Mouse (Mus musculus) midbrain, embryonic 12.5 days (tissue): ENCODE measurements at regions not wholly inside any gene's neighbourhood (a gene's known extent, or its start where the extent isn't known, plus 50 kb on each side); places are given as distances from the start of the nearest gene placed in this dataset.

Experiments used
- ATAC-seq: fragments of 200-750 bp; cut with Nextera tagmentation; 2 replicates; pipeline ENCODE4 v1.8.0; 2017; ENCODE audit warnings: low read depth, moderate TSS enrichment, moderate library complexity; ENCODE audit not compliant: low FRiP score
- H3K27ac ChIP-seq: fragments of 300-500 bp; sonication (generic); replicated peaks from 2 replicates; pipeline ENCODE4 v1.5.1; 2016; ENCODE audit warnings: mild to moderate bottlenecking
- H3K27me3 ChIP-seq: fragments of 300-500 bp; sonication (generic); 2 replicates; pipeline ENCODE4 v1.6.1; 2016; ENCODE audit warnings: mild to moderate bottlenecking
- H3K36me3 ChIP-seq: fragments of 300-500 bp; sonication (generic); 2 replicates; pipeline ENCODE4 v1.6.1; 2016
- H3K4me1 ChIP-seq: fragments of 300-500 bp; sonication (generic); 2 replicates; pipeline ENCODE4 v1.6.1; 2016
- H3K4me2 ChIP-seq: fragments of 300-500 bp; sonication (generic); replicated peaks from 2 replicates; pipeline ENCODE4 v1.6.1; 2016; ENCODE audit warnings: mild to moderate bottlenecking, moderate library complexity
- H3K4me3 ChIP-seq: fragments of 300-500 bp; sonication (generic); 2 replicates; pipeline ENCODE4 v1.5.1; 2016; ENCODE audit warnings: mild to moderate bottlenecking
- H3K9ac ChIP-seq: fragments of 300-500 bp; sonication (generic); replicated peaks from 2 replicates; pipeline ENCODE4 v1.6.1; 2016; ENCODE audit warnings: mild to moderate bottlenecking, moderate library complexity
- H3K9me3 ChIP-seq: fragments of 300-500 bp; sonication (generic); 2 replicates; pipeline ENCODE4 v1.6.1; 2016; ENCODE audit warnings: mild to moderate bottlenecking
- WGBS: fragments of 180-500 bp; shearing (Covaris S2); methylation state at CpG from one replicate; pipeline ENCODE4 v1.1.7; 2016; 5-methylcytosine and 5-hydroxymethylcytosine counted together

- Histone ChIP-seq H3K9ac (no peak overlapping the region), H3K36me3 (no peaks in the 10 kb centered on the region), H3K27me3 (no peaks in the 10 kb centered on the region), H3K9me3 (no peaks in the 10 kb centered on the region), H3K27ac (no peak overlapping the region), H3K4me3 (no peak overlapping the region), H3K4me2 (no peak overlapping the region), H3K4me1 (peaks cover 8% of the 10 kb centered on the region; the same call in 1 of the 2 replicates)
- WGBS, result 70% methylated on average over 6 of the region's 7 CpGs
- ATAC-seq, result no peak
These were observed 189.8 kb downstream of the Btg1 start for GRCm38 (mm10) chr10:96806579-96806978.

GRCm38 (mm10) chr10:96821852-96822251 lies 205.0 kb downstream of the Btg1 start:
- H3K27me3 ChIP-seq, result no peaks in the 10 kb centered on the region
- H3K4me3 ChIP-seq, result no peak overlapping the region
- no peak overlapping the region for H3K4me2 ChIP-seq
- no peaks in the 10 kb centered on the region for H3K9me3 ChIP-seq
- no peak for ATAC-seq
- no peak overlapping the region for H3K27ac ChIP-seq
- H3K36me3 ChIP-seq, result no peaks in the 10 kb centered on the region
- 89% methylated on average over 1 of the region's 1 CpGs for WGBS
- H3K9ac ChIP-seq, result no peak overlapping the region
- H3K4me1 ChIP-seq, result no peaks in the 10 kb centered on the region

- H3K9ac ChIP-seq, result no peak overlapping the region
- no peak overlapping the region for H3K27ac ChIP-seq
- WGBS, result 85% methylated on average over 7 of the region's 7 CpGs
These were observed 205.8 kb downstream of the Btg1 start for GRCm38 (mm10) chr10:96822344-96823335.

GRCm38 (mm10) chr10:96826234-96826788 lies 209.5 kb downstream of the Btg1 start:
- Histone ChIP-seq H3K36me3 (no peaks in the 10 kb centered on the region), H3K4me1 (no peaks in the 10 kb centered on the region), H3K4me2 (no peak overlapping the region), H3K4me3 (no peak overlapping the region), H3K9ac (no peak overlapping the region), H3K9me3 (no peaks in the 10 kb centered on the region), H3K27ac (no peak overlapping the region), H3K27me3 (no peaks in the 10 kb centered on the region)
- ATAC-seq, result no peak
- WGBS, result 45% methylated on average over 7 of the region's 7 CpGs

More at GRCm38 (mm10) chr10:96822344-96823335, 205.8 kb downstream of the Btg1 start:
- Histone ChIP-seq H3K36me3 (no peaks in the 10 kb centered on the region), H3K27me3 (no peaks in the 10 kb centered on the region), H3K4me2 (no peak overlapping the region), H3K9me3 (no peaks in the 10 kb centered on the region), H3K4me1 (no peaks in the 10 kb centered on the region), H3K4me3 (no peak overlapping the region)
- no peak for ATAC-seq

- H3K27ac ChIP-seq, result no peak overlapping the region
- H3K27me3 ChIP-seq, result no peaks in the 10 kb centered on the region
- no peaks in the 10 kb centered on the region for H3K4me1 ChIP-seq
- no peaks in the 10 kb centered on the region for H3K9me3 ChIP-seq
- H3K4me3 ChIP-seq, result no peak overlapping the region
- WGBS, result 80% methylated on average over 5 of the region's 5 CpGs
- H3K36me3 ChIP-seq, result no peaks in the 10 kb centered on the region
- no peak for ATAC-seq
- H3K9ac ChIP-seq, result no peak overlapping the region
- no peak overlapping the region for H3K4me2 ChIP-seq
These were observed 211.2 kb downstream of the Btg1 start for GRCm38 (mm10) chr10:96827971-96828370.

- no peaks in the 10 kb centered on the region for H3K36me3 ChIP-seq
- H3K4me2 ChIP-seq, result no peak overlapping the region
- no peak overlapping the region for H3K27ac ChIP-seq
- WGBS, result 91% methylated on average over 7 of the region's 7 CpGs
- H3K27me3 ChIP-seq, result no peaks in the 10 kb centered on the region
- no peak overlapping the region for H3K4me3 ChIP-seq
- H3K4me1 ChIP-seq, result no peaks in the 10 kb centered on the region
- H3K9ac ChIP-seq, result no peak overlapping the region
- no peaks in the 10 kb centered on the region for H3K9me3 ChIP-seq
- ATAC-seq, result no peak
These were observed 211.9 kb downstream of the Btg1 start for GRCm38 (mm10) chr10:96828581-96829246.

- no peak for ATAC-seq
- Histone ChIP-seq H3K4me2 (no peak overlapping the region), H3K4me3 (no peak overlapping the region), H3K36me3 (no peaks in the 10 kb centered on the region), H3K4me1 (no peaks in the 10 kb centered on the region), H3K9me3 (no peaks in the 10 kb centered on the region), H3K27ac (no peak overlapping the region), H3K27me3 (no peaks in the 10 kb centered on the region), H3K9ac (no peak overlapping the region)
- WGBS, result 70% methylated on average over 12 of the region's 12 CpGs
These were observed 214.3 kb downstream of the Btg1 start for GRCm38 (mm10) chr10:96831071-96831470.

- H3K4me1 ChIP-seq, result no peaks in the 10 kb centered on the region
- no peak overlapping the region for H3K9ac ChIP-seq
These were observed 220.4 kb downstream of the Btg1 start for GRCm38 (mm10) chr10:96837230-96837629.

GRCm38 (mm10) chr10:96841128-96841527 lies 224.3 kb downstream of the Btg1 start:
- Histone ChIP-seq H3K27me3 (no peaks in the 10 kb centered on the region), H3K4me1 (no peaks in the 10 kb centered on the region), H3K36me3 (no peaks in the 10 kb centered on the region), H3K4me2 (no peak overlapping the region), H3K27ac (no peak overlapping the region), H3K9me3 (no peaks in the 10 kb centered on the region), H3K9ac (no peak overlapping the region), H3K4me3 (no peak overlapping the region)
- no peak for ATAC-seq
- 92% methylated on average over 2 of the region's 2 CpGs for WGBS

More at GRCm38 (mm10) chr10:96837230-96837629, 220.4 kb downstream of the Btg1 start:
- H3K4me2 ChIP-seq, result no peak overlapping the region
- H3K27ac ChIP-seq, result no peak overlapping the region
- no peaks in the 10 kb centered on the region for H3K9me3 ChIP-seq
- 89% methylated on average over 7 of the region's 7 CpGs for WGBS
- H3K4me3 ChIP-seq, result no peak overlapping the region
- no peak for ATAC-seq
- no peaks in the 10 kb centered on the region for H3K27me3 ChIP-seq
- H3K36me3 ChIP-seq, result no peaks in the 10 kb centered on the region

GRCm38 (mm10) chr10:96841956-96842355 lies 225.2 kb downstream of the Btg1 start:
- H3K9me3 ChIP-seq, result no peaks in the 10 kb centered on the region
- H3K36me3 ChIP-seq, result no peaks in the 10 kb centered on the region
- no peak overlapping the region for H3K4me2 ChIP-seq
- no peak overlapping the region for H3K4me3 ChIP-seq
- ATAC-seq, result no peak
- H3K27me3 ChIP-seq, result no peaks in the 10 kb centered on the region
- 90% methylated on average over 2 of the region's 2 CpGs for WGBS
- no peak overlapping the region for H3K9ac ChIP-seq
- H3K27ac ChIP-seq, result no peak overlapping the region
- H3K4me1 ChIP-seq, result peaks cover under 1% of the 10 kb centered on the region; the same call in 1 of the 2 replicates

GRCm38 (mm10) chr10:96845906-96846305 lies 229.1 kb downstream of the Btg1 start:
- no peak overlapping the region for H3K4me3 ChIP-seq
- no peak overlapping the region for H3K27ac ChIP-seq
- no peaks in the 10 kb centered on the region for H3K27me3 ChIP-seq
- peaks cover 4% of the 10 kb centered on the region for H3K4me1 ChIP-seq
- H3K36me3 ChIP-seq, result no peaks in the 10 kb centered on the region
- H3K4me2 ChIP-seq, result no peak overlapping the region
- no peaks in the 10 kb centered on the region for H3K9me3 ChIP-seq
- ATAC-seq, result no peak
- H3K9ac ChIP-seq, result no peak overlapping the region
- 65% methylated on average over 4 of the region's 4 CpGs for WGBS

GRCm38 (mm10) chr10:96847028-96847427 lies 230.2 kb downstream of the Btg1 start:
- 38% methylated on average over 6 of the region's 6 CpGs for WGBS
- Histone ChIP-seq H3K36me3 (no peaks in the 10 kb centered on the region), H3K27ac (no peak overlapping the region), H3K27me3 (no peaks in the 10 kb centered on the region), H3K4me1 (peaks cover 4% of the 10 kb centered on the region), H3K4me3 (no peak overlapping the region), H3K9ac (no peak overlapping the region), H3K4me2 (no peak overlapping the region), H3K9me3 (no peaks in the 10 kb centered on the region)
- ATAC-seq, result no peak
